Mouse (Mus musculus): Measurements from ENCODE around the gene Ager. TPM values are rescaled to one million over a fixed set of nuclear protein-coding genes. Genes with fewer than 3 reads are reported as not detected.

Gene Ager
- polyA plus RNA-seq, 1 experiment from 2014 or later: 1.8 TPM

DNA sequence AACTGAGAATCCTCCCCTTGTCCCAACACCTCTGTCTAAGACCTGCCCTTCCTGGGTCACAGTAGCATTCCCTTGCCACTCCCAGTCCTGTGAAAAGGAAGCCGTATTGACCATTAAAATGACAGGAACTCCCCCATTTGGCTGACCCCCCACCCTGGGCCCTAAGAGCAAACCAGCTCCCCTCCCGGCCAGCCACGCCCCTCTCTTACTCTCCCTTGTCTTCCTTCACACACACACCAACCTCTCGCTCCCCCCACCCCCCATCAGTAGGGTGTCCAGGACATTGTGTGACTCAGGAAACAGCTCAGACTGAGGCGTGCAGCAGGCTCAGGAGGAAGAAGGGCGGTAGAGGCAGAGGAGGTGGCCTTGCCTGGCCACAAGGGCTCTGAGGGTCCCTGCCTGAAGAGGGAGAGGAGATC, 33.6 kb upstream of the Ager start, which contains the start of gene Notch4:
Notch4 (plus strand) TSS at position 266 of the 419 bp plus-strand sequence.
- Histone ChIP-seq H3K27ac (replicated peaks) (peak within 1 kb of the TSS; percentile 76), H3K27me3 (ENCODE audit: control insufficient read depth, insufficient read depth, low read length) (no peaks in the 10 kb centered on the region), H3K4me2 (replicated peaks; ENCODE audit: low read depth) (peak within 1 kb of the TSS; percentile 34), H3K9ac (ENCODE audit: low read length) (peak within 1 kb of the TSS; percentile 41; the same call in 1 of the 2 replicates), H3K4me3 (ENCODE audit: low read depth, low read length) (peak within 1 kb of the TSS; percentile 8; the same call in 1 of the 2 replicates), H3K9me3 (ENCODE audit: control insufficient read depth, low read length) (no peaks in the 10 kb centered on the region), H3K4me1 (replicated peaks; ENCODE audit: control insufficient read depth, insufficient read depth) (peaks cover 3% of the 10 kb centered on the region; the same call in 1 of the 2 replicates), H3K36me3 (ENCODE audit: control insufficient read depth, insufficient read depth, low read length) (no peaks in the 10 kb centered on the region)
- WGBS: 17% methylated on average over 6 of the region's 6 CpGs
- DNase-seq (ENCODE audit: low spot score) (peak; percentile 52), ATAC-seq (ENCODE audit: low FRiP score, low TSS enrichment) (peak; percentile 63)
- TF ChIP-seq CTCF (IDR thresholded peaks at IDR 0.05; ENCODE audit: low read depth): no peak; the same call in 1 of the 2 replicates
- TF ChIP-seq EP300 (optimal IDR thresholded peaks at IDR 0.05): no peak

DNA sequence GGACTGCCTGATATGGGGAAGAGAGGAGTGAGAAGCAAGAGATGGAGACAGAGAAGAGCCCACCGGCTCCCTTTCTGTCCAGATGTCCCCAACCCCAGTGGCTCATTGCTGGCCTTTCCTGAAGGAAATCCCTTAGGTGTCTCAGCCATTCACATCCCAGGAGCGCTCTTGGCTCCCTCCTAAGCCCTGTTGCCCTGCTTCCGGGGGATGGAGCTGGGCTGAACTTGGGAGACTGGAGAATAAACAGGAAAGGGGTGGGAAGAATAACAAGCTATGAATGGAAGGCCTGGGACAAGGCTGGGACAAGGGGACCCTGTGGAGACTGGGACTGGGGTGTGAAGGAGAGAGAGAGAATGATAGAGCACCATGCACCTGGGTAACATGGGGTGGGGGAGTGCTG, 32.9 kb upstream of the Ager start:
- no peak for TF ChIP-seq EP300 (optimal IDR thresholded peaks at IDR 0.05)
- TF ChIP-seq CTCF (IDR thresholded peaks at IDR 0.05; ENCODE audit: low read depth): no peak

DNA sequence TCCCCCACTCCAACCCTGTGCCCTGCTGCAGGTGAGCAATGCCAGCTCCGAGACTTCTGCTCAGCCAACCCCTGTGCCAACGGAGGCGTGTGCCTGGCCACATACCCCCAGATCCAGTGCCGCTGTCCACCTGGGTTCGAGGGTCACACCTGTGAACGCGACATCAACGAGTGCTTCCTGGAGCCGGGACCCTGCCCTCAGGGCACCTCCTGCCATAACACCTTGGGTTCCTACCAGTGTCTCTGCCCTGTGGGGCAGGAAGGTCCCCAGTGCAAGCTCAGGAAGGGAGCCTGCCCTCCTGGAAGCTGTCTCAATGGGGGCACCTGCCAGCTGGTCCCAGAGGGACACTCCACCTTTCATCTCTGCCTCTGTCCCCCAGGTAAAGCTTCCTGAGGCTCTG, 30.4 kb upstream of the Ager start:
- no peak overlapping the region for H3K4me2 ChIP-seq (replicated peaks; ENCODE audit: low read depth)
- no peaks in the 10 kb centered on the region for H3K27me3 ChIP-seq (ENCODE audit: control insufficient read depth, insufficient read depth, low read length)
- no peaks in the 10 kb centered on the region for H3K9me3 ChIP-seq (ENCODE audit: control insufficient read depth, low read length)
- H3K36me3 ChIP-seq (ENCODE audit: control insufficient read depth, insufficient read depth, low read length): no peaks in the 10 kb centered on the region
- H3K27ac ChIP-seq (replicated peaks): no peak overlapping the region
- ATAC-seq (ENCODE audit: low FRiP score, low TSS enrichment): no peak
- no peak overlapping the region for H3K9ac ChIP-seq (ENCODE audit: low read length)
- H3K4me3 ChIP-seq (ENCODE audit: low read depth, low read length): no peak overlapping the region
- DNase-seq (ENCODE audit: low spot score): no peak
- TF ChIP-seq CTCF (IDR thresholded peaks at IDR 0.05; ENCODE audit: low read depth) (no peak), EP300 (optimal IDR thresholded peaks at IDR 0.05) (no peak)
- 67% methylated on average over 9 of the region's 9 CpGs for WGBS
- H3K4me1 ChIP-seq (replicated peaks; ENCODE audit: control insufficient read depth, insufficient read depth): peaks cover 3% of the 10 kb centered on the region; the same call in 1 of the 2 replicates

More for the DNA sequence above, 32.9 kb upstream of the Ager start:
- peak overlapping the region; percentile 76 for H3K27ac ChIP-seq (replicated peaks)
- H3K9me3 ChIP-seq (ENCODE audit: control insufficient read depth, low read length): no peaks in the 10 kb centered on the region
- WGBS: 37% methylated on average over 3 of the region's 3 CpGs
- H3K9ac ChIP-seq (ENCODE audit: low read length): peak overlapping the region; percentile 41; the same call in 1 of the 2 replicates
- H3K4me3 ChIP-seq (ENCODE audit: low read depth, low read length): peak overlapping the region; percentile 8; the same call in 1 of the 2 replicates
- H3K4me1 ChIP-seq (replicated peaks; ENCODE audit: control insufficient read depth, insufficient read depth): peaks cover 3% of the 10 kb centered on the region; the same call in 1 of the 2 replicates
- no peaks in the 10 kb centered on the region for H3K36me3 ChIP-seq (ENCODE audit: control insufficient read depth, insufficient read depth, low read length)
- no peak for DNase-seq (ENCODE audit: low spot score)
- no peak; the same call in 1 of the 2 replicates for ATAC-seq (ENCODE audit: low FRiP score, low TSS enrichment)
- H3K4me2 ChIP-seq (replicated peaks; ENCODE audit: low read depth): peak overlapping the region; percentile 34
- H3K27me3 ChIP-seq (ENCODE audit: control insufficient read depth, insufficient read depth, low read length): no peaks in the 10 kb centered on the region

DNA sequence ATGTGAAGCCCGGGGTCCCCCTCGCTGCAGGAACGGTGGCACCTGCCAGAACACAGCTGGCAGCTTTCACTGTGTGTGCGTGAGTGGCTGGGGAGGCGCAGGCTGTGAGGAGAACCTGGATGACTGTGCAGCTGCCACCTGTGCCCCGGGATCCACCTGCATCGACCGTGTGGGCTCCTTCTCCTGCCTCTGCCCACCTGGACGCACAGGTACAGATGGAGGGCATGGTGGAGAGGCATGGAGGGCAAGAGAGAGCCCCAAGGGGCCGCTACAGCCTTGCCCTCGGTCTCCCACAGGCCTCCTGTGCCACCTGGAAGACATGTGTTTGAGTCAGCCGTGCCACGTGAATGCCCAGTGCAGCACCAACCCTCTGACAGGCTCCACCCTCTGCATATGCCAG, 29.2 kb upstream of the Ager start:
- Histone ChIP-seq H3K27ac (replicated peaks) (no peak overlapping the region), H3K9me3 (ENCODE audit: control insufficient read depth, low read length) (no peaks in the 10 kb centered on the region), H3K9ac (ENCODE audit: low read length) (no peak overlapping the region), H3K4me1 (replicated peaks; ENCODE audit: control insufficient read depth, insufficient read depth) (peaks cover 3% of the 10 kb centered on the region; the same call in 1 of the 2 replicates), H3K4me3 (ENCODE audit: low read depth, low read length) (no peak overlapping the region), H3K4me2 (replicated peaks; ENCODE audit: low read depth) (no peak overlapping the region), H3K36me3 (ENCODE audit: control insufficient read depth, insufficient read depth, low read length) (no peaks in the 10 kb centered on the region), H3K27me3 (ENCODE audit: control insufficient read depth, insufficient read depth, low read length) (no peaks in the 10 kb centered on the region)
- no peak for ATAC-seq (ENCODE audit: low FRiP score, low TSS enrichment)
- WGBS: 81% methylated on average over 13 of the region's 13 CpGs
- no peak for DNase-seq (ENCODE audit: low spot score)
- TF ChIP-seq EP300 (optimal IDR thresholded peaks at IDR 0.05) (no peak), CTCF (IDR thresholded peaks at IDR 0.05; ENCODE audit: low read depth) (no peak)

DNA sequence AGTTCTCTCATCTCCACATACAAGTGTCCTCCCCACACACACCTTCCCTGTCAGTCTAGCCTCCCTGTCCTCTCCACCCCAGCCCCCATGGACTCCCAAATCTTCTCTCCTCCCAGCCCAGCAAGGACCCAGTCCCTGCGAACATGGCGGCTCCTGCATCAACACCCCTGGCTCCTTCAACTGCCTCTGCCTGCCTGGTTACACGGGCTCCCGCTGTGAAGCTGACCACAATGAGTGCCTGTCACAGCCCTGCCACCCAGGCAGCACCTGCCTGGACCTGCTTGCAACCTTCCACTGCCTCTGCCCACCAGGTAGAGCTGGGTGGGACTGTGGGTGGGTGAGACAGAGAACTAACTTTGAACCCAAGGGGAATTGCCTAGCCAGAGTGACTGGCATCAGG, 27.7 kb upstream of the Ager start:
- 60% methylated on average over 4 of the region's 4 CpGs for WGBS
- H3K9ac ChIP-seq (ENCODE audit: low read length): no peak overlapping the region
- no peaks in the 10 kb centered on the region for H3K36me3 ChIP-seq (ENCODE audit: control insufficient read depth, insufficient read depth, low read length)
- no peak overlapping the region for H3K4me2 ChIP-seq (replicated peaks; ENCODE audit: low read depth)
- no peak overlapping the region for H3K27ac ChIP-seq (replicated peaks)
- no peaks in the 10 kb centered on the region for H3K9me3 ChIP-seq (ENCODE audit: control insufficient read depth, low read length)
- TF ChIP-seq CTCF (IDR thresholded peaks at IDR 0.05; ENCODE audit: low read depth) (no peak), EP300 (optimal IDR thresholded peaks at IDR 0.05) (no peak)
- H3K4me3 ChIP-seq (ENCODE audit: low read depth, low read length): no peak overlapping the region
- no peak for ATAC-seq (ENCODE audit: low FRiP score, low TSS enrichment)
- H3K27me3 ChIP-seq (ENCODE audit: control insufficient read depth, insufficient read depth, low read length): no peaks in the 10 kb centered on the region
- no peak for DNase-seq (ENCODE audit: low spot score)
- no peaks in the 10 kb centered on the region for H3K4me1 ChIP-seq (replicated peaks; ENCODE audit: control insufficient read depth, insufficient read depth)

DNA sequence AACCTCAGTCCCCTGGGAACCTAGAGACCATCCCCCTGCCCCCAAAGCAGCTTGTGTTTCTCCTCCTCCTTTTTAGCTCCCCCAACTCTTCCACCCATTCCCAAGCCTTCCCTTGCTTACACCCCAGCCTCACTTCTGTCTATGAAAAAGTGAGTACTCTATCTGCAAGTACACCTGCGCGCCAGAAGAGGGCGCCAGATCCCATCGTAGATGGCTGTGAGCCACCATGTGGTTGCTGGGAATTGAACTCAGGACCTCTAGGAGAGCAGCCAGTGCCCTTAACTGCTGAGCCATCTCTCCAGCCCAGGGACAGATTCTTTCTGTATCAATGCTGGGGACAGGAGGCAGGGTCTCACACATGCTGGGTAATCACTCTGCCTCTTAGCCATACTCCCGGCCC, 25.8 kb upstream of the Ager start:
- Histone ChIP-seq H3K27ac (replicated peaks) (no peak overlapping the region), H3K27me3 (ENCODE audit: control insufficient read depth, insufficient read depth, low read length) (no peaks in the 10 kb centered on the region), H3K36me3 (ENCODE audit: control insufficient read depth, insufficient read depth, low read length) (no peaks in the 10 kb centered on the region), H3K9ac (ENCODE audit: low read length) (no peak overlapping the region), H3K9me3 (ENCODE audit: control insufficient read depth, low read length) (no peaks in the 10 kb centered on the region), H3K4me2 (replicated peaks; ENCODE audit: low read depth) (no peak overlapping the region), H3K4me3 (ENCODE audit: low read depth, low read length) (no peak overlapping the region), H3K4me1 (replicated peaks; ENCODE audit: control insufficient read depth, insufficient read depth) (no peaks in the 10 kb centered on the region)
- no peak for ATAC-seq (ENCODE audit: low FRiP score, low TSS enrichment)
- TF ChIP-seq EP300 (optimal IDR thresholded peaks at IDR 0.05) (no peak), CTCF (IDR thresholded peaks at IDR 0.05; ENCODE audit: low read depth) (peak; percentile 71)
- DNase-seq (ENCODE audit: low spot score): no peak
- 14% methylated on average over 5 of the region's 5 CpGs for WGBS
